Mouse (Mus musculus) layer of hippocampus, postnatal 14 days (tissue): ENCODE measurements around the gene Prpf39. TPM values are rescaled to one million over a fixed set of nuclear protein-coding genes. Genes with fewer than 3 reads are reported as not detected.

Experiments used
- DNase-seq, 2 experiments: peaks; one replicate each; pipeline ENCODE4 v3.0.0; 2021 to 2022; ENCODE audit warnings: low spot score in 2 of 2, mixed read lengths in 1 of 2
- total RNA-seq, 2 experiments: library from RNA; stranded (reverse); gene quantifications; 2 replicates each; pipeline ENCODE4 v1.2.3; 2021

Gene Prpf39
- total RNA-seq, 2 experiments from 2014 or later: 38.0 to 44.1 TPM

GRCm38 (mm10) chr12:65112811-65113210 lies 76.7 kb downstream of the Prpf39 start:
- DNase-seq: no peak

Other genes starting within 250 kb of the Prpf39 start
- 10 to 100 TPM; 11.7 to 12.3 TPM for gene Gm527, start 118.4 kb upstream of the Prpf39 start, total RNA-seq
- 10 to 100 TPM; 21.4 to 23.8 TPM for gene Klhl28, start 70.8 kb upstream of the Prpf39 start, total RNA-seq
- 10 to 100 TPM; 37.7 to 38.0 TPM for gene Togaram1, start 70.5 kb upstream of the Prpf39 start, total RNA-seq
- 100 to 1,000 TPM; 169 to 174 TPM for gene Fkbp3, start 37.7 kb downstream of the Prpf39 start, total RNA-seq
- 10 to 100 TPM; 10.3 to 10.6 TPM for gene Fancm, start 39.3 kb downstream of the Prpf39 start, total RNA-seq
- gene Mis18bp1, start 136.3 kb downstream of the Prpf39 start, total RNA-seq: 1 to 10 TPM; 1.1 to 1.2 TPM
- not detected for gene Wdr20rt, start 189.2 kb downstream of the Prpf39 start, total RNA-seq